Mouse (Mus musculus): ENCODE results near the gene Chmp6.

Chmp6 gene

DNA sequence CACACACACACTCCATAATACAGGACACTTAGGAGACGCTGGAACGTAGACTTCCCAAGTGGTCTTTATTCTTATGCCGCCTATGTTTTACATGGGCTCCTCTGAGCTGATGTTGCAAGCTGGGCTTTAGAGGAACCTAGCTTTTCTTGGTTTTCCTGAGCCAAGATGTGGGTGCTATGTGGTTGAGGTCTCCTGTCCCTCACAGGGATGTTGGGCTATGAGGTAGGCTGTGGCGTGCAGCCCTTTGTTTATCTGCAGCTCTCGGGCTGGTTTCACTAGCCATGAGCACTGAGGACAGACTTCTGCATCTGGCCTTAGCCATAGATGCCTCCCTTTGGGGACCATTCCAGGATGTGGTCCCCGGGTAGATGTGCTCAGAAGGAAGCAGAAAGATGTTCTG is 47.4 kb downstream of the Chmp6 start:
- DNase-seq, result no peak

DNA sequence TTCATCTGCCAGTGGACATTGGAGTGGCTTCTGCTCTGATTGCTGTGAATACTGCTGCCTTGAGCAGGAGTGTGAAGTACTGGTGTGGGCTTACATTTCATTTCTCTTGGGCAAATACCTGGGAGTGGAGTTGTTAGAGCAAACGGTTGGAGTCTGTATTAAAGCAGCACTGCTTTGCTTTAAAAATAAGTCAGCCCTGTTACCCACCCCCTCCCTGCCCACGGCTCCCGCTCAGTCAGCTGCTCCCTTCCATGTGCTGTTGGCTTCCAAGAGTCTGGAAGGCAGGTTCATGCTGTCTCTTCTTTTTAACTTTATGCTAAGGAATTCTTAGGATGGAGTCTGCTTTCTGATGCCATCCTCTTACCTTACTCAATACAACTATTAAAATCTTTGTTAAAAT is 48.3 kb downstream of the Chmp6 start:
- DNase-seq, result no peak

DNA sequence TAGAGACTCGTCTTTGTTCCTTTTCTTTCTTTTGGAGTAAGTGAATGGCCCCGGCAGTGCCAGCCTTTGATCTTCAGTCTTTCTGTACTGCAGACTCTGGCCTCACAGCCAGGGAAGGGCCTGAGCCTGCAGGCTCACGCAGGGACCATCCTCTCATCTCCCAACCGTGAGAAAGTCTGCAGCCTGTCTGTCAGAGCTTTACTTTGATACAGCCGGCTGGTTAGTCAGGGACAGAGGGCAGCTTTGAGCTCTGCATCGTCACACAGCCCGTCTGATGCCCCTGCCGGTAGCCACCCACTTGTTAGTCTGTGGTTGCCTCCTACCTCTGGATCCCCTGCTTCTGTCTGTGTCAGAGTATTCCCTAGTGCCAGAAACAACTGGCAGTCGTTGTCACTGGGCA is 51.8 kb downstream of the Chmp6 start:
- no peak for DNase-seq

- no peak for DNase-seq
Observed at GRCm38 (mm10) chr11:119966294-119966693, 53.1 kb downstream of the Chmp6 start.

DNA sequence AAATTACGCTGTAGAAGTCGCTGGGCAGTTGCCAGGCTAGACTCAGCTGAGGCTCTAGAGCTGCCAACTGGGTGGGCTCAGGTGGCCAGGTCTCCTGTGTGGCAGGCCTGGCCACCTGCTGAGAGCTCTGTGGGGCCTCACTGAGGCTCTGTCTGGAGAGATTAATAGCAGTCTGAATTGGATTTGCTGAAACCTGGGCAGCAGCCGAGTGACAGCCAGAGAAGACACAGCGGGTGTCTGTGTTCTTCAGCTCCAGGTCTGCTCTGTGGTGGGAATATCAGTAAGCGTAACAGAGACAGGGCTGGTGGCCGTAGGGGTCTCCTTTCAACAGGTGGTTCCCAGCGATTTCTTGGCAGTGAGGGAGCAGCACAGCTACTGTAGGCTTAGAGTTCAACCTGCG is 54.2 kb downstream of the Chmp6 start:
- DNase-seq, result no peak

GRCm38 (mm10) chr11:119967892-119968291 is 54.7 kb downstream of the Chmp6 start:
- DNase-seq, result no peak

Measured in thymus, postnatal 36 days (tissue).